Mouse (Mus musculus): ENCODE measurements around the gene Esr1.

GRCm38 (mm10) chr10:5028301-5028700 is 416.9 kb downstream of the Esr1 start:
- TF ChIP-seq CTCF (IDR thresholded peaks at IDR 0.05; ENCODE audit: low read depth) (no peak), EP300 (IDR thresholded peaks at IDR 0.05; ENCODE audit: low read depth) (no peak)
